Mouse (Mus musculus) neural tube, embryonic 15.5 days (tissue): ENCODE results near the gene Prpsap1. TPM values are rescaled to one million over a fixed set of nuclear protein-coding genes. Genes with fewer than 3 reads are reported as not detected.
A peak's percentile ranks its signal among the peaks of the same experiment; 100 is the strongest.

ENCODE experiments used
- ATAC-seq: fragments of 200-750 bp; cut with Nextera tagmentation; 2 replicates; pipeline ENCODE4 v1.8.0; 2017; ENCODE audit warnings: mild to moderate bottlenecking, moderate TSS enrichment, moderate library complexity; ENCODE audit not compliant: low FRiP score
- H3K27ac ChIP-seq: fragments of 300-500 bp; sonication (generic); replicated peaks from 2 replicates; pipeline ENCODE4 v1.5.1; 2015; ENCODE audit warnings: mild to moderate bottlenecking, inconsistent platforms
- H3K27me3 ChIP-seq: fragments of 300-500 bp; sonication (generic); replicated peaks from 2 replicates; pipeline ENCODE4 v1.6.1; 2015; ENCODE audit warnings: inconsistent platforms
- H3K36me3 ChIP-seq: fragments of 300-500 bp; sonication (generic); 2 replicates; pipeline ENCODE4 v1.6.1; 2015; ENCODE audit warnings: inconsistent platforms
- H3K4me1 ChIP-seq: fragments of 300-500 bp; sonication (generic); 2 replicates; pipeline ENCODE4 v1.6.1; 2015; ENCODE audit warnings: inconsistent platforms
- H3K4me2 ChIP-seq: fragments of 300-500 bp; sonication (generic); 2 replicates; pipeline ENCODE4 v1.6.1; 2015; ENCODE audit warnings: inconsistent platforms, mild to moderate bottlenecking, moderate library complexity
- H3K4me3 ChIP-seq: fragments of 300-500 bp; sonication (generic); replicated peaks from 2 replicates; pipeline ENCODE4 v1.5.1; 2015; ENCODE audit warnings: mild to moderate bottlenecking, inconsistent platforms
- H3K9ac ChIP-seq: fragments of 300-500 bp; sonication (generic); replicated peaks from 2 replicates; pipeline ENCODE4 v1.6.1; 2015; ENCODE audit warnings: mild to moderate bottlenecking, inconsistent platforms
- H3K9me3 ChIP-seq: fragments of 300-500 bp; sonication (generic); replicated peaks from 2 replicates; pipeline ENCODE4 v1.6.1; 2016; ENCODE audit warnings: inconsistent platforms
- WGBS: fragments of 180-500 bp; shearing (Covaris S2); methylation state at CpG from one replicate; pipeline ENCODE4 v1.1.7; 2015; ENCODE audit warnings: mixed read lengths; 5-methylcytosine and 5-hydroxymethylcytosine counted together
- polyA plus RNA-seq: library from polyadenylated mRNA; unstranded; fragments of >200 nt; fragmentation: Nextera tagmentation; extraction: Ambion mirVana; gene quantifications from 2 replicates; pipeline ENCODE4 v1.2.1, GENCODE M21; 2015

Gene Prpsap1
- polyA plus RNA-seq, 1 experiment from 2014 or later, result 184 TPM

GRCm38 (mm10) chr11:116459786-116460185, 34.2 kb downstream of the Prpsap1 start:
- Histone ChIP-seq H3K9ac (no peak overlapping the region), H3K9me3 (no peaks in the 10 kb centered on the region), H3K36me3 (no peaks in the 10 kb centered on the region), H3K27ac (no peak overlapping the region), H3K4me2 (no peak overlapping the region), H3K27me3 (no peaks in the 10 kb centered on the region), H3K4me3 (no peak overlapping the region), H3K4me1 (peaks cover 2% of the 10 kb centered on the region; the same call in 1 of the 2 replicates)
- 61% methylated on average over 4 of the region's 4 CpGs for WGBS
- no peak for ATAC-seq

GRCm38 (mm10) chr11:116456234-116456633, 37.8 kb downstream of the Prpsap1 start:
- Histone ChIP-seq H3K4me3 (no peak overlapping the region), H3K9me3 (no peaks in the 10 kb centered on the region), H3K9ac (no peak overlapping the region), H3K27ac (no peak overlapping the region), H3K36me3 (no peaks in the 10 kb centered on the region), H3K4me2 (no peak overlapping the region), H3K4me1 (no peaks in the 10 kb centered on the region), H3K27me3 (no peaks in the 10 kb centered on the region)
- 92% methylated on average over 8 of the region's 8 CpGs for WGBS
- ATAC-seq, result no peak

DNA sequence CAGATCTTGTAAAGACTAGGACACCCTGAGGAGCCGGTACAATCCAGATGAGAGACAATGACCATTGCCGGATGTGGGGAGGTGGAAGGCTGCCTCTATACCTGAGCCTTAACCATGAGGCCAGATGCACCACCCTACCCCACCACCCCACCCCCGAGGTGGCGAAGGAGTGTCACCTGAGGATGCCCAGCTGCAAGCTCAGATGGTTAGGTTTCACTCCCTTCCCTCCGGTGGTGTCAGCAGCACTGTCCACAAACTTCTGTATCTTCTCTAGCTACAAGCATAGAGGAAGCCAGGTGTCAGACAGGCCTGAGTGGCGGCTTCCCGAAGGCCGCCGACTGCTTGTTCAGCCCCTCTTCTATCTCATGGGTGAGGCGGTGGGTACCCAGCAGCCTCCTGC, 40.1 kb downstream of the Prpsap1 start:
- Histone ChIP-seq H3K4me1 (no peaks in the 10 kb centered on the region), H3K9ac (no peak overlapping the region), H3K4me3 (no peak overlapping the region), H3K36me3 (no peaks in the 10 kb centered on the region), H3K4me2 (no peak overlapping the region), H3K9me3 (peaks cover 3% of the 10 kb centered on the region; the same call in 1 of the 2 replicates), H3K27me3 (no peaks in the 10 kb centered on the region), H3K27ac (no peak overlapping the region)
- WGBS, result 89% methylated on average over 10 of the region's 10 CpGs
- ATAC-seq, result no peak

GRCm38 (mm10) chr11:116449341-116449740, 44.7 kb downstream of the Prpsap1 start:
- ATAC-seq, result no peak
- H3K4me3 ChIP-seq, result no peak overlapping the region
- 96% methylated on average over 3 of the region's 3 CpGs for whole genome bisulfite sequencing

DNA sequence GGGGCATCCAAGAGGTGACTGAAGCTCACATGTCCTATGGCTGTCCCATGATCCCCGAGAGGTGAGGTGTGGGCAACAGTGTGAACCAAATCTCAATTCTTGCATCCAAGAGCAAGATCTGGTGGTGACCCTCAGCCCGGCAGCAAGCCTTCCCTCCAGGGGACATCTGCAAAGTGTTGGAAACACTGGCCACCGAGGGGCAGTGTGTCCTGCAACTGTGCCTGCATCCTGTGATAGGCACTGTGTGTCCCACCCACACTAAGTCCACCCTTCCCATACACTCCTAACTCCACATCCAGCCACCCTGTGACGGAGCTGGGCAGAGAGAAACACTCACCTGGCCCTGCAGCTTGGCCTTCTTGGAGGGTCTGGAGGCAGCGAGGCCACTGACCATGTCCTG, 46.2 kb downstream of the Prpsap1 start:
- Histone ChIP-seq H3K4me1 (peaks cover 8% of the 10 kb centered on the region), H3K27me3 (peaks cover 22% of the 10 kb centered on the region), H3K9ac (no peak overlapping the region), H3K27ac (no peak overlapping the region), H3K36me3 (no peaks in the 10 kb centered on the region), H3K4me2 (no peak overlapping the region), H3K4me3 (no peak overlapping the region), H3K9me3 (peaks cover 3% of the 10 kb centered on the region; the same call in 1 of the 2 replicates)
- 76% methylated on average over 5 of the region's 5 CpGs for WGBS
- no peak for ATAC-seq

More at GRCm38 (mm10) chr11:116449341-116449740, 44.7 kb downstream of the Prpsap1 start:
- Histone ChIP-seq H3K9me3 (peaks cover 3% of the 10 kb centered on the region; the same call in 1 of the 2 replicates), H3K36me3 (no peaks in the 10 kb centered on the region), H3K4me2 (no peak overlapping the region), H3K9ac (no peak overlapping the region), H3K27me3 (peaks cover 22% of the 10 kb centered on the region), H3K27ac (no peak overlapping the region), H3K4me1 (peaks cover 8% of the 10 kb centered on the region)

GRCm38 (mm10) chr11:116446308-116446887, 47.6 kb downstream of the Prpsap1 start:
- H3K4me3 ChIP-seq, result no peak overlapping the region
- H3K9me3 ChIP-seq, result peaks cover 3% of the 10 kb centered on the region; the same call in 1 of the 2 replicates
- H3K36me3 ChIP-seq, result no peaks in the 10 kb centered on the region
- WGBS, result 12% methylated on average over 19 of the region's 19 CpGs
- peaks cover 22% of the 10 kb centered on the region for H3K27me3 ChIP-seq
- H3K27ac ChIP-seq, result no peak overlapping the region
- ATAC-seq, result 0 out of 2 replicates have a peak, but pooled peaks have one; percentile 8
- H3K4me2 ChIP-seq, result peak overlapping the region; percentile 25
- H3K4me1 ChIP-seq, result peaks cover 8% of the 10 kb centered on the region
- 0 out of 2 replicates have a peak overlapping the region, but pooled peaks have one; percentile 3 for H3K9ac ChIP-seq

DNA sequence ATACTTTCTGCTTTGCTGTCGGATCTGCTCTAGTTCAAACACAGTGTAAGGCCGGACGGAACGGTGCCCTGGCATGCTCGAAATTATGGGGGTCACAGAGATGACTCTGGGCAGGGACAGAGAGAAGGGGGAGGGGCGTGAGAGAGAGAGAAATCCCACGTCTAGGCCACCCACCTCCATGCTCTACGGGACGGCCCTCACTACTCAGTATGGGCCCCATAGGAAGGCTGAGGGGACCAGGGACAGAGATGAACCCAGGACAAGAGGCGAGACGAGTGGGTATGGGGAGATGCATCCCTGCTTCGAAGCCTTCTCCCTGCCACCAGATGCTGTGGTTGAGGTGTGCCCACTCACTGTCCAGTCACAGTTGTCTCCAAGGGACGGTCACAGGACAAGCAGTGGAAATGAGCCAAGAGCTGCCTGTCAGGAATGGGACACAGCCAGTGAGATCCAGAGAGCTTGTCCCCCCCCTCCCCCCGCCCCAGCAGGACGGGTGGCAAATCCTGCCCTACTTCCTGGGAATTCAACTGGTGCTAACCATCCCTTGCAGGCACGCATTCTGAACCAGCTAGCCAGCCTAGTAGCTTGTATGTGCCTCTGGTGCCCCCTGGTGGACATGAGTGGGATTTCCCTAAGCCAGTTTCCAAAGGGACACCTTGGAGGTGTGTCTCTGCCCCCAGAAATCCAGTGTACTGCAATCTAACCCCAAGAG, 48.2 kb downstream of the Prpsap1 start:
- whole genome bisulfite sequencing, result 28% methylated on average over 16 of the region's 16 CpGs
- Histone ChIP-seq H3K9me3 (no peaks in the 10 kb centered on the region; the same call in 1 of the 2 replicates), H3K27ac (no peak overlapping the region), H3K4me2 (no peak overlapping the region), H3K27me3 (peaks cover 22% of the 10 kb centered on the region), H3K36me3 (no peaks in the 10 kb centered on the region), H3K4me3 (no peak overlapping the region), H3K4me1 (peaks cover 8% of the 10 kb centered on the region), H3K9ac (no peak overlapping the region)
- peak; percentile 58 for ATAC-seq

- Histone ChIP-seq H3K36me3 (peaks cover 8% of the 10 kb centered on the region; the same call in 1 of the 2 replicates), H3K27ac (no peak overlapping the region), H3K27me3 (peaks cover 22% of the 10 kb centered on the region), H3K4me3 (no peak overlapping the region), H3K4me1 (peaks cover 8% of the 10 kb centered on the region), H3K9me3 (no peaks in the 10 kb centered on the region), H3K9ac (no peak overlapping the region), H3K4me2 (no peak overlapping the region)
- ATAC-seq, result no peak
- 91% methylated on average over 6 of the region's 6 CpGs for WGBS
Observed at GRCm38 (mm10) chr11:116443935-116444334, 50.1 kb downstream of the Prpsap1 start.

GRCm38 (mm10) chr11:116443311-116443710, 50.7 kb downstream of the Prpsap1 start:
- Histone ChIP-seq H3K4me1 (peaks cover 8% of the 10 kb centered on the region), H3K36me3 (peaks cover 9% of the 10 kb centered on the region; the same call in 1 of the 2 replicates), H3K9me3 (no peaks in the 10 kb centered on the region), H3K4me2 (no peak overlapping the region), H3K9ac (no peak overlapping the region), H3K4me3 (no peak overlapping the region), H3K27me3 (peaks cover 22% of the 10 kb centered on the region), H3K27ac (no peak overlapping the region)
- ATAC-seq, result no peak
- 84% methylated on average over 6 of the region's 6 CpGs for WGBS

GRCm38 (mm10) chr11:116442867-116443177, 51.2 kb downstream of the Prpsap1 start:
- peaks cover 17% of the 10 kb centered on the region for H3K27me3 ChIP-seq
- peaks cover 9% of the 10 kb centered on the region; the same call in 1 of the 2 replicates for H3K36me3 ChIP-seq
- 82% methylated on average over 6 of the region's 6 CpGs for WGBS
- no peak overlapping the region for H3K27ac ChIP-seq
- H3K4me3 ChIP-seq, result no peak overlapping the region
- no peaks in the 10 kb centered on the region for H3K9me3 ChIP-seq
- no peak overlapping the region for H3K4me2 ChIP-seq
- ATAC-seq, result no peak
- no peak overlapping the region for H3K9ac ChIP-seq
- peaks cover 8% of the 10 kb centered on the region for H3K4me1 ChIP-seq

- Histone ChIP-seq H3K27ac (no peak overlapping the region), H3K4me1 (peaks cover 12% of the 10 kb centered on the region), H3K4me3 (no peak overlapping the region), H3K27me3 (peaks cover 12% of the 10 kb centered on the region), H3K9ac (no peak overlapping the region), H3K9me3 (no peaks in the 10 kb centered on the region), H3K4me2 (no peak overlapping the region), H3K36me3 (peaks cover 13% of the 10 kb centered on the region; the same call in 1 of the 2 replicates)
- ATAC-seq, result no peak
- 75% methylated on average over 15 of the region's 15 CpGs for WGBS
Observed at GRCm38 (mm10) chr11:116442129-116442866, 51.7 kb downstream of the Prpsap1 start.
